Mouse (Mus musculus) midbrain, embryonic 14.5 days (tissue): ENCODE data around the gene Wbp2nl. TPM values are rescaled to one million over a fixed set of nuclear protein-coding genes. Genes with fewer than 3 reads are reported as not detected.

Experiments
- ATAC-seq: fragments of 200-750 bp; cut with Nextera tagmentation; 2 replicates; pipeline ENCODE4 v1.8.0; 2017; ENCODE audit warnings: moderate number of reproducible peaks, moderate library complexity; ENCODE audit not compliant: low FRiP score, low TSS enrichment
- DNase-seq: peaks from one replicate; pipeline ENCODE4 v3.0.0-alpha.2; 2015
- H3K27ac ChIP-seq: fragments of 300-500 bp; sonication (generic); replicated peaks from 2 replicates; pipeline ENCODE4 v1.5.1; 2014; ENCODE audit warnings: mild to moderate bottlenecking, low read depth, low read length, moderate library complexity
- H3K27me3 ChIP-seq: fragments of 300-500 bp; sonication (generic); 2 replicates; pipeline ENCODE4 v1.6.1; 2014; ENCODE audit warnings: low read length, control low read depth, mixed read lengths; ENCODE audit not compliant: control insufficient read depth, insufficient read depth
- H3K36me3 ChIP-seq: fragments of 300-500 bp; sonication (generic); 2 replicates; pipeline ENCODE4 v1.6.1; 2014; ENCODE audit warnings: low read length, control low read depth; ENCODE audit not compliant: control insufficient read depth, insufficient read depth
- H3K4me1 ChIP-seq: fragments of 300-500 bp; sonication (generic); 2 replicates; pipeline ENCODE4 v1.6.1; 2014; ENCODE audit warnings: mild to moderate bottlenecking, antibody characterized with exemption, low read length, control low read depth; ENCODE audit not compliant: control insufficient read depth, insufficient read depth
- H3K4me2 ChIP-seq: fragments of 300-500 bp; sonication (generic); 2 replicates; pipeline ENCODE4 v1.6.1; 2014; ENCODE audit warnings: mild to moderate bottlenecking, low read length, moderate library complexity
- H3K4me3 ChIP-seq: fragments of 300-500 bp; sonication (generic); replicated peaks from 2 replicates; pipeline ENCODE4 v1.5.1; 2014; ENCODE audit warnings: low read depth, low read length
- H3K9ac ChIP-seq: fragments of 300-500 bp; sonication (generic); replicated peaks from 2 replicates; pipeline ENCODE4 v1.6.1; 2014; ENCODE audit warnings: mild to moderate bottlenecking, low read length, moderate library complexity
- H3K9me3 ChIP-seq: fragments of 300-500 bp; sonication (generic); 2 replicates; pipeline ENCODE4 v1.6.1; 2016; ENCODE audit warnings: low read length, control low read depth, mixed read lengths; ENCODE audit not compliant: control insufficient read depth
- WGBS: fragments of 180-500 bp; shearing (Covaris S2); extraction: QIAGEN DNeasy Blood & Tissue Kit; methylation state at CpG from one replicate; pipeline ENCODE4 v1.1.7; 2014; 5-methylcytosine and 5-hydroxymethylcytosine counted together
- polyA plus RNA-seq: library from polyadenylated mRNA; unstranded; fragments of >200 nt; fragmentation: Nextera tagmentation; extraction: Ambion mirVana; gene quantifications from 2 replicates; pipeline ENCODE4 v1.2.1, GENCODE M21; 2014

The Wbp2nl gene
- polyA plus RNA-seq, 1 experiment from 2014 or later, result not detected

- no peaks in the 10 kb centered on the region for H3K36me3 ChIP-seq
- peaks cover 16% of the 10 kb centered on the region for H3K4me1 ChIP-seq
- no peak overlapping the region for H3K4me2 ChIP-seq
- ATAC-seq (no peak), DNase-seq (peak; percentile 93)
- 0 out of 2 replicates have a peak, but pooled peaks cover 8% of the 10 kb centered on the region for H3K27me3 ChIP-seq
- 4% methylated on average over 5 of the region's 5 CpGs for WGBS
- no peak overlapping the region for H3K9ac ChIP-seq
- H3K4me3 ChIP-seq, result no peak overlapping the region
- no peaks in the 10 kb centered on the region for H3K9me3 ChIP-seq
- H3K27ac ChIP-seq, result no peak overlapping the region
Measured at GRCm38 (mm10) chr15:82271201-82271600, 27.6 kb upstream of the Wbp2nl start.

GRCm38 (mm10) chr15:82272295-82272694 is 26.5 kb upstream of the Wbp2nl start:
- no peak overlapping the region for H3K27ac ChIP-seq
- H3K9me3 ChIP-seq, result no peaks in the 10 kb centered on the region
- WGBS, result 90% methylated on average over 6 of the region's 6 CpGs
- ATAC-seq (no peak), DNase-seq (no peak)
- no peaks in the 10 kb centered on the region for H3K36me3 ChIP-seq
- peaks cover 27% of the 10 kb centered on the region for H3K4me1 ChIP-seq
- no peak overlapping the region for H3K9ac ChIP-seq
- H3K4me2 ChIP-seq, result no peak overlapping the region
- 0 out of 2 replicates have a peak, but pooled peaks cover 8% of the 10 kb centered on the region for H3K27me3 ChIP-seq
- no peak overlapping the region for H3K4me3 ChIP-seq

GRCm38 (mm10) chr15:82274593-82274926 is 24.2 kb upstream of the Wbp2nl start, which contains the start of gene Sept3:
Gene Sept3, plus strand, starts transcription at chr15:82274893.
- DNase-seq, result peak; percentile 12
- no peaks in the 10 kb centered on the region for H3K9me3 ChIP-seq
- H3K36me3 ChIP-seq, result peaks cover 15% of the 10 kb centered on the region
- 0 out of 2 replicates have a peak, but pooled peaks cover 8% of the 10 kb centered on the region for H3K27me3 ChIP-seq
- WGBS, result 25% methylated on average over 6 of the region's 6 CpGs
- H3K4me3 ChIP-seq, result peak within 1 kb of the TSS; percentile 86
- H3K4me1 ChIP-seq, result peaks cover 24% of the 10 kb centered on the region
- H3K4me2 ChIP-seq, result peak within 1 kb of the TSS; percentile 96
- no peak for ATAC-seq
- peak within 1 kb of the TSS; percentile 98 for H3K27ac ChIP-seq
- H3K9ac ChIP-seq, result peak within 1 kb of the TSS; percentile 92

- H3K9ac ChIP-seq, result peak overlapping the region; percentile 92
- peak overlapping the region; percentile 86 for H3K4me3 ChIP-seq
- H3K36me3 ChIP-seq, result peaks cover 22% of the 10 kb centered on the region
- peaks cover 24% of the 10 kb centered on the region for H3K4me1 ChIP-seq
- WGBS, result under 1% methylated on average over 84 of the region's 86 CpGs
- peak overlapping the region; percentile 96 for H3K4me2 ChIP-seq
- peak; percentile 77 for ATAC-seq
- H3K27ac ChIP-seq, result peak overlapping the region; percentile 98
- H3K9me3 ChIP-seq, result no peaks in the 10 kb centered on the region
- 0 out of 2 replicates have a peak, but pooled peaks cover 8% of the 10 kb centered on the region for H3K27me3 ChIP-seq
- peak; percentile 90 for DNase-seq
Measured at GRCm38 (mm10) chr15:82274927-82275901, 23.5 kb upstream of the Wbp2nl start.

GRCm38 (mm10) chr15:82277591-82277990 is 21.2 kb upstream of the Wbp2nl start:
- no peak overlapping the region for H3K27ac ChIP-seq

GRCm38 (mm10) chr15:82280638-82281037 is 18.1 kb upstream of the Wbp2nl start:
- no peak overlapping the region for H3K4me2 ChIP-seq
- 90% methylated on average over 4 of the region's 4 CpGs for WGBS
- peaks cover 73% of the 10 kb centered on the region for H3K36me3 ChIP-seq
- no peak overlapping the region for H3K4me3 ChIP-seq
- H3K27me3 ChIP-seq, result no peaks in the 10 kb centered on the region
- no peaks in the 10 kb centered on the region for H3K9me3 ChIP-seq
- peaks cover 24% of the 10 kb centered on the region for H3K4me1 ChIP-seq
- no peak overlapping the region for H3K9ac ChIP-seq
- no peak for DNase-seq
- no peak overlapping the region for H3K27ac ChIP-seq
- ATAC-seq, result no peak

More at GRCm38 (mm10) chr15:82277591-82277990, 21.2 kb upstream of the Wbp2nl start:
- ATAC-seq (no peak), DNase-seq (no peak)
- Histone ChIP-seq H3K9ac (peak overlapping the region; percentile 6; the same call in 1 of the 2 replicates), H3K9me3 (no peaks in the 10 kb centered on the region), H3K4me3 (peak overlapping the region; percentile 86), H3K36me3 (peaks cover 43% of the 10 kb centered on the region), H3K4me2 (peak overlapping the region; percentile 96), H3K4me1 (peaks cover 24% of the 10 kb centered on the region), H3K27me3 (0 out of 2 replicates have a peak, but pooled peaks cover 8% of the 10 kb centered on the region)
- WGBS, result 84% methylated on average over 5 of the region's 5 CpGs

GRCm38 (mm10) chr15:82286157-82286556 is 12.6 kb upstream of the Wbp2nl start:
- DNase-seq, result no peak
- no peaks in the 10 kb centered on the region for H3K4me1 ChIP-seq
- no peak overlapping the region for H3K9ac ChIP-seq
- H3K9me3 ChIP-seq, result no peaks in the 10 kb centered on the region
- 74% methylated on average over 12 of the region's 12 CpGs for WGBS
- H3K27me3 ChIP-seq, result no peaks in the 10 kb centered on the region
- H3K4me3 ChIP-seq, result no peak overlapping the region
- no peak overlapping the region for H3K27ac ChIP-seq
- peaks cover 96% of the 10 kb centered on the region for H3K36me3 ChIP-seq
- ATAC-seq, result no peak
- no peak overlapping the region for H3K4me2 ChIP-seq

GRCm38 (mm10) chr15:82290252-82290651 is 8.5 kb upstream of the Wbp2nl start:
- Histone ChIP-seq H3K27me3 (no peaks in the 10 kb centered on the region), H3K4me2 (no peak overlapping the region), H3K4me1 (peaks cover 11% of the 10 kb centered on the region; the same call in 1 of the 2 replicates), H3K9ac (no peak overlapping the region), H3K4me3 (no peak overlapping the region), H3K9me3 (no peaks in the 10 kb centered on the region), H3K36me3 (peaks cover 71% of the 10 kb centered on the region), H3K27ac (no peak overlapping the region)
- DNase-seq, result no peak
- 80% methylated on average over 7 of the region's 7 CpGs for WGBS
- no peak for ATAC-seq
